Mouse (Mus musculus) testis, adult 2 months (tissue): ENCODE results near the gene Tmem156.

Source experiments
- CTCF ChIP-seq: fragments of 200-500 bp; IDR thresholded peaks from 2 replicates; pipeline ENCODE4 v1.5.1; 2012; ENCODE audit warnings: low read depth, mild to moderate bottlenecking, inconsistent platforms, low read length, moderate library complexity; ENCODE audit not compliant: control insufficient read depth, insufficient read depth, insufficient replicate concordance
- POLR2A ChIP-seq: fragments of 200-500 bp; IDR thresholded peaks from 2 replicates; pipeline ENCODE4 v1.6.1; 2012; ENCODE audit warnings: low read depth, mild to moderate bottlenecking, inconsistent platforms, low read length, moderate library complexity; ENCODE audit not compliant: control insufficient read depth

GRCm38 (mm10) chr5:65045642-65046370 lies 46.1 kb downstream of the Tmem156 start:
- TF ChIP-seq POLR2A (no peak), CTCF (no peak)
